Mouse (Mus musculus) CH12F3 (cell line): ENCODE results near the gene Prkcq.

ENCODE experiments used
- in situ Hi-C: fragments of 300-500 bp; cut with MboI; formaldehyde crosslinking; loops from 2 replicates; pipeline ENCODE4 v1.14.3; 2020; ENCODE audit warnings: low sequenced_read_pairs

The Prkcq gene

GRCm38 (mm10) chr2:11171754-11172501 lies at the start of gene Prkcq:
TSS of gene Prkcq (plus strand) at chr2:11172108.
- in situ Hi-C loops = no loop called here

GRCm38 (mm10) chr2:11130881-11131280 lies 41.0 kb upstream of the Prkcq start:
- in situ Hi-C loops = no loop called here

- in situ Hi-C loops = no loop called here
These were observed 36.2 kb upstream of the Prkcq start for GRCm38 (mm10) chr2:11135718-11136117.

- in situ Hi-C loops = no loop called here
These were observed 33.8 kb upstream of the Prkcq start for GRCm38 (mm10) chr2:11138076-11138475.

- in situ Hi-C loops = no loop called here
These were observed 32.3 kb upstream of the Prkcq start for GRCm38 (mm10) chr2:11139518-11140152.

- in situ Hi-C loops = no loop called here
These were observed 31.5 kb upstream of the Prkcq start for GRCm38 (mm10) chr2:11140385-11140784.

GRCm38 (mm10) chr2:11149091-11149490 lies 22.8 kb upstream of the Prkcq start:
- in situ Hi-C loops = no loop called here

GRCm38 (mm10) chr2:11150975-11151374 lies 20.9 kb upstream of the Prkcq start:
- in situ Hi-C loops = no loop called here

- in situ Hi-C loops = no loop called here
These were observed 20.1 kb upstream of the Prkcq start for GRCm38 (mm10) chr2:11151655-11152323.

GRCm38 (mm10) chr2:11159641-11160040 lies 12.3 kb upstream of the Prkcq start:
- in situ Hi-C loops = no loop called here

- in situ Hi-C loops = no loop called here
These were observed 11.2 kb upstream of the Prkcq start for GRCm38 (mm10) chr2:11160696-11161095.

- in situ Hi-C loops = no loop called here
These were observed 10.6 kb upstream of the Prkcq start for GRCm38 (mm10) chr2:11161336-11161735.

GRCm38 (mm10) chr2:11162701-11163100 lies 9.2 kb upstream of the Prkcq start:
- in situ Hi-C loops = no loop called here

GRCm38 (mm10) chr2:11164170-11164569 lies 7.7 kb upstream of the Prkcq start:
- in situ Hi-C loops = no loop called here

- in situ Hi-C loops = no loop called here
These were observed 2.1 kb upstream of the Prkcq start for GRCm38 (mm10) chr2:11169721-11170335.

- in situ Hi-C loops = no loop called here
These were observed 1.0 kb downstream of the Prkcq start for GRCm38 (mm10) chr2:11172831-11173414.

- in situ Hi-C loops = no loop called here
These were observed 1.6 kb downstream of the Prkcq start for GRCm38 (mm10) chr2:11173521-11173920.

GRCm38 (mm10) chr2:11174101-11174500 lies 2.2 kb downstream of the Prkcq start:
- in situ Hi-C loops = no loop called here

- in situ Hi-C loops = no loop called here
These were observed 6.0 kb downstream of the Prkcq start for GRCm38 (mm10) chr2:11177880-11178279.

- in situ Hi-C loops = no loop called here
These were observed 9.6 kb downstream of the Prkcq start for GRCm38 (mm10) chr2:11181510-11181909.

GRCm38 (mm10) chr2:11182096-11182495 lies 10.2 kb downstream of the Prkcq start:
- in situ Hi-C loops = no loop called here
